Mouse (Mus musculus): ENCODE data around the gene Matn1. TPM values are rescaled to one million over a fixed set of nuclear protein-coding genes. Genes with fewer than 3 reads are reported as not detected.
A peak's percentile ranks its signal among the peaks of the same experiment; 100 is the strongest.

The Matn1 gene
- 0.05 TPM in 1 of 2 replicates, not detected in the other for polyA plus RNA-seq (2015; fragmentation: Nextera tagmentation; extraction: Ambion mirVana)

DNA sequence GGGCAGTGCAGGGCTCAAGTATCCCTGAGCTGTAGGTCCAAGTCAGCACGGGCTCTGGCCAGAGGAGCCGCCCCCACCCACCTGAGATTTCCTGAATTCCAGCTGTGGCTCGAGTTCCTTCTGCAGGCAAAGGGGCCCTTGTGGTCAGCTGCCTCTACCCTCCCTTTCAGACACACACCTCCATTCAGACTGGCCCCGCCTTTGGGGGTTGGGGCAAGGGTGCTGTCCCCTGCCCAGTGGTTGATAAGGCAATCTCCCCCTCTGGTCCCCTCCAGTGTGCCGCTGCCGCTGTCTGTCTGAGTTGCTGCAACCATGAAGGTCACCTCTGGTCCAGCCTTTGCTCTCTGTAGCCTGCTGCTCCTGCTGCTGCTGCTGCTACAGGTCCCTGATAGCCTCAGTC is at the start of gene Matn1:
Gene Matn1 (plus strand): TSS at position 274 of the 400 bp plus-strand sequence.
- H3K9me3 ChIP-seq (ENCODE audit: control insufficient read depth, low read length) = no peaks in the 10 kb centered on the region
- H3K36me3 ChIP-seq (ENCODE audit: control insufficient read depth, insufficient read depth, low read length) = no peaks in the 10 kb centered on the region
- no peak within 1 kb of the TSS for H3K27ac ChIP-seq (replicated peaks)
- ATAC-seq (ENCODE audit: low FRiP score, low TSS enrichment) (0 out of 2 replicates have a peak, but pooled peaks have one; percentile 22), DNase-seq (ENCODE audit: low spot score) (no peak)
- H3K4me1 ChIP-seq (replicated peaks; ENCODE audit: control insufficient read depth, insufficient read depth) = no peaks in the 10 kb centered on the region
- no peak for TF ChIP-seq EP300 (optimal IDR thresholded peaks at IDR 0.05)
- TF ChIP-seq CTCF (IDR thresholded peaks at IDR 0.05; ENCODE audit: low read depth) = no peak
- H3K4me2 ChIP-seq (replicated peaks; ENCODE audit: low read depth) = no peak within 1 kb of the TSS
- WGBS = 42% methylated on average over 6 of the region's 6 CpGs
- no peaks in the 10 kb centered on the region for H3K27me3 ChIP-seq (ENCODE audit: control insufficient read depth, insufficient read depth, low read length)
- H3K4me3 ChIP-seq (ENCODE audit: low read depth, low read length) = no peak within 1 kb of the TSS
- no peak within 1 kb of the TSS for H3K9ac ChIP-seq (ENCODE audit: low read length)

DNA sequence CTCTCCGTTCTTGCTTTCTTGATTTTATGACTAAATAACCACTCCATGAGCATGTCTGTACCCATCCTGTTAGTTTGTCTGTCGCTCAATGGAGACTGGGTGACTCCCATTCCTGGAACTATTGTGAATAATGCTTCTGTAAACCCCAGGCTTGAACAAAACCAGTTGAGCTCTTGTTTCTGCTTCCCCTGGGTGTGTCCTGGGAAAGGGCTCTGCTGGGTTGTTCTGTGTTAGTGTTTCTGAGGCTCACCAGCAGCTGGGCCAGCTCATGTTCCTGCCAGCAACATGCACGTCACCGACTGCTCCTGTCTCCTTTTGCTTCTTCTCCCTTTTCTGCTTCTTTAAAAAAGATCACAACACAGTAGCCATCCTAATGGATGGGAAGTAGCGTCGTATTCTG is 48.5 kb upstream of the Matn1 start:
- no peak overlapping the region for H3K4me2 ChIP-seq (replicated peaks; ENCODE audit: low read depth)
- no peaks in the 10 kb centered on the region for H3K36me3 ChIP-seq (ENCODE audit: control insufficient read depth, insufficient read depth, low read length)
- peak overlapping the region; percentile 78 for H3K27ac ChIP-seq (replicated peaks)
- WGBS = 33% methylated on average over 6 of the region's 6 CpGs
- DNase-seq (ENCODE audit: low spot score) = no peak
- no peak overlapping the region for H3K9ac ChIP-seq (ENCODE audit: low read length)
- no peak overlapping the region for H3K4me3 ChIP-seq (ENCODE audit: low read depth, low read length)
- no peaks in the 10 kb centered on the region for H3K27me3 ChIP-seq (ENCODE audit: control insufficient read depth, insufficient read depth, low read length)
- H3K9me3 ChIP-seq (ENCODE audit: control insufficient read depth, low read length) = no peaks in the 10 kb centered on the region
- TF ChIP-seq CTCF (IDR thresholded peaks at IDR 0.05; ENCODE audit: low read depth) (no peak), EP300 (optimal IDR thresholded peaks at IDR 0.05) (no peak)
- ATAC-seq (ENCODE audit: low FRiP score, low TSS enrichment) = peak; percentile 41; the same call in 1 of the 2 replicates
- H3K4me1 ChIP-seq (replicated peaks; ENCODE audit: control insufficient read depth, insufficient read depth) = no peaks in the 10 kb centered on the region

- WGBS = 73% methylated on average over 2 of the region's 2 CpGs
- Histone ChIP-seq H3K9ac (ENCODE audit: low read length) (no peak overlapping the region), H3K27ac (replicated peaks) (no peak overlapping the region), H3K27me3 (ENCODE audit: control insufficient read depth, insufficient read depth, low read length) (no peaks in the 10 kb centered on the region), H3K9me3 (ENCODE audit: control insufficient read depth, low read length) (no peaks in the 10 kb centered on the region), H3K36me3 (ENCODE audit: control insufficient read depth, insufficient read depth, low read length) (no peaks in the 10 kb centered on the region), H3K4me2 (replicated peaks; ENCODE audit: low read depth) (no peak overlapping the region), H3K4me1 (replicated peaks; ENCODE audit: control insufficient read depth, insufficient read depth) (no peaks in the 10 kb centered on the region), H3K4me3 (ENCODE audit: low read depth, low read length) (no peak overlapping the region)
- ATAC-seq (ENCODE audit: low FRiP score, low TSS enrichment) (0 out of 2 replicates have a peak, but pooled peaks have one; percentile 24), DNase-seq (ENCODE audit: low spot score) (peak; percentile 52)
- TF ChIP-seq CTCF (IDR thresholded peaks at IDR 0.05; ENCODE audit: low read depth) (peak; percentile 86), EP300 (optimal IDR thresholded peaks at IDR 0.05) (no peak)
These were observed 47.8 kb upstream of the Matn1 start for GRCm38 (mm10) chr4:130896372-130896771.

DNA sequence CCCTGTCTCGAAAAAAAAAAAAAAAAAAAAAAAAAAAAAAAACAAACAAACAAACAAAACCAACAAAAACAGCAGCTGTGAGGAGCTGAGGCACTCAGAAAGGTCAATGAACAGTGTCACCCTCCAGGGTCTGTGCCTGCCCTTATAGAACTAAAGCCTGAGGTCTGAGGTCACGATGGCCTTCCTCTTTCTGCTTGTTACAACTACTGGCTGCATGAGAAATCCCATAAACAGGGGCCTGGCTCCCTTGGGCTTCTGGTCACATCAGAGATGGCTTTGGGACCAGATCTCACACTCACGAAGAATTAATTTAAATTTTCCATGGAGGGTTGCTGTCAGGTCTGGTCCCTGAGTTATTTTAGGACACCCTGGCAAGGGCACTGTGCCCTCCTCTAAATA is 44.8 kb upstream of the Matn1 start:
- no peak overlapping the region for H3K4me2 ChIP-seq (replicated peaks; ENCODE audit: low read depth)
- WGBS = 71% methylated on average over 3 of the region's 3 CpGs
- H3K9me3 ChIP-seq (ENCODE audit: control insufficient read depth, low read length) = no peaks in the 10 kb centered on the region
- TF ChIP-seq EP300 (optimal IDR thresholded peaks at IDR 0.05) (no peak), CTCF (IDR thresholded peaks at IDR 0.05; ENCODE audit: low read depth) (no peak)
- DNase-seq (ENCODE audit: low spot score) (no peak), ATAC-seq (ENCODE audit: low FRiP score, low TSS enrichment) (no peak)
- H3K4me3 ChIP-seq (ENCODE audit: low read depth, low read length) = no peak overlapping the region
- no peak overlapping the region for H3K27ac ChIP-seq (replicated peaks)
- H3K4me1 ChIP-seq (replicated peaks; ENCODE audit: control insufficient read depth, insufficient read depth) = no peaks in the 10 kb centered on the region
- no peaks in the 10 kb centered on the region for H3K36me3 ChIP-seq (ENCODE audit: control insufficient read depth, insufficient read depth, low read length)
- H3K27me3 ChIP-seq (ENCODE audit: control insufficient read depth, insufficient read depth, low read length) = no peaks in the 10 kb centered on the region
- no peak overlapping the region for H3K9ac ChIP-seq (ENCODE audit: low read length)

DNA sequence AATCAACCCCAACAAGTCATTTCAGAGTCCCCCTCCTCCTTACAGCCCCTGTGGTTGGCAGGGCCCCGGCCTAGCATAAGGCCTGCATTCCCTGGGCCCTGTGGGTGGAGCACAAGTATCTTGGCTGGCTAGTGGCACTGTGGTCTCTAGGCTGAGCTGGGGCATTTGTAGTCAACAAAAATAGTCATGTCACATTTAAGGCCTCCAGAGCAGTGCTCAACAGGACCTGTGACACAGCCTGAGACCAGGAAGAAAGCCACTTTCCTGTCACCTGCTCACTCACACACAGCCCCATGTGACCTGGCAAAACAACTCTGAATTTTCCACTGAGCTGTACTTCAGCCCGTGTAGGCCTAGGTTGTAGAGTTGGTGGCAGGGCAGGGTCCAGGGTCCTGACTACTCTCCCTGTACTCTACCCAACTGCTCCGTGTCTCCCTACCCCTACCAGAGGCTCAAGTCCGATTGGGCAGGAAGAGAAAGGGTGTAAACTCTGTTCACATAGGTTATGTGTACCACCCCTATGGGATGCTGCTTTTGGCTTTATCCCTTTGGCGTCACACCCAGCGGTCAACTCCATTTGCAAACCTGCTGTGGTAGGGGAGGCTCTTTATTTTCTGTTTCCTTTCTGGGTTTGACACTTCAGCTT is 44.3 kb upstream of the Matn1 start:
- WGBS = 72% methylated on average over 6 of the region's 6 CpGs
- no peaks in the 10 kb centered on the region for H3K4me1 ChIP-seq (replicated peaks; ENCODE audit: control insufficient read depth, insufficient read depth)
- ATAC-seq (ENCODE audit: low FRiP score, low TSS enrichment) (no peak), DNase-seq (ENCODE audit: low spot score) (no peak)
- no peak overlapping the region for H3K4me2 ChIP-seq (replicated peaks; ENCODE audit: low read depth)
- H3K4me3 ChIP-seq (ENCODE audit: low read depth, low read length) = no peak overlapping the region
- TF ChIP-seq CTCF (IDR thresholded peaks at IDR 0.05; ENCODE audit: low read depth) (no peak), EP300 (optimal IDR thresholded peaks at IDR 0.05) (no peak)
- H3K27ac ChIP-seq (replicated peaks) = no peak overlapping the region
- H3K36me3 ChIP-seq (ENCODE audit: control insufficient read depth, insufficient read depth, low read length) = no peaks in the 10 kb centered on the region
- no peaks in the 10 kb centered on the region for H3K9me3 ChIP-seq (ENCODE audit: control insufficient read depth, low read length)
- H3K9ac ChIP-seq (ENCODE audit: low read length) = no peak overlapping the region
- no peaks in the 10 kb centered on the region for H3K27me3 ChIP-seq (ENCODE audit: control insufficient read depth, insufficient read depth, low read length)

GRCm38 (mm10) chr4:130900746-130901145 is 43.4 kb upstream of the Matn1 start:
- Histone ChIP-seq H3K36me3 (ENCODE audit: control insufficient read depth, insufficient read depth, low read length) (no peaks in the 10 kb centered on the region), H3K9ac (ENCODE audit: low read length) (no peak overlapping the region), H3K27me3 (ENCODE audit: control insufficient read depth, insufficient read depth, low read length) (no peaks in the 10 kb centered on the region), H3K4me3 (ENCODE audit: low read depth, low read length) (no peak overlapping the region), H3K4me1 (replicated peaks; ENCODE audit: control insufficient read depth, insufficient read depth) (no peaks in the 10 kb centered on the region), H3K4me2 (replicated peaks; ENCODE audit: low read depth) (no peak overlapping the region), H3K9me3 (ENCODE audit: control insufficient read depth, low read length) (no peaks in the 10 kb centered on the region), H3K27ac (replicated peaks) (no peak overlapping the region)
- no peak for DNase-seq (ENCODE audit: low spot score)
- no peak for ATAC-seq (ENCODE audit: low FRiP score, low TSS enrichment)
- 63% methylated on average over 7 of the region's 7 CpGs for WGBS
- TF ChIP-seq CTCF (IDR thresholded peaks at IDR 0.05; ENCODE audit: low read depth) (no peak), EP300 (optimal IDR thresholded peaks at IDR 0.05) (no peak)

Data from stomach, postnatal 0 days (tissue).